Mouse (Mus musculus) CH12.LX (cell line): ENCODE data around the gene Hdac9. TPM values are rescaled to one million over a fixed set of nuclear protein-coding genes. Genes with fewer than 3 reads are reported as not detected.

Experiments
- DNase-seq: peaks from one replicate; pipeline ENCODE4 v3.0.0-alpha.2; 2013; ENCODE audit errors: extremely low read depth
- H3K27ac ChIP-seq: 2 replicates; pipeline ENCODE4 v1.5.1; 2012; ENCODE audit warnings: low read depth, mild to moderate bottlenecking, control low read depth, moderate library complexity; ENCODE audit not compliant: insufficient read depth
- H3K27me3 ChIP-seq: replicated peaks from 2 replicates; pipeline ENCODE3; 2012; ENCODE audit warnings: inconsistent platforms
- H3K36me3 ChIP-seq, 2 experiments: replicated peaks in 1 of 2; 2 replicates each; pipeline versions ENCODE3 to v1.6.1; 2012; ENCODE audit warnings: inconsistent platforms in 1 of 2, low read length in 1 of 2, mild to moderate bottlenecking in 1 of 2, mixed read lengths in 1 of 2, moderate library complexity in 1 of 2; ENCODE audit not compliant: control insufficient read depth in 1 of 2, insufficient read depth in 1 of 2
- H3K4me1 ChIP-seq, 2 experiments: 2 replicates each; pipeline ENCODE4 v1.6.1; 2012; ENCODE audit warnings: inconsistent platforms in 1 of 2, moderate library complexity in 1 of 2; ENCODE audit not compliant: insufficient read depth in 2 of 2, control insufficient read depth in 1 of 2
- H3K4me2 ChIP-seq: 2 replicates; pipeline ENCODE4 v1.6.1; 2012; ENCODE audit warnings: low read depth, mild to moderate bottlenecking, control low read depth; ENCODE audit not compliant: poor library complexity, insufficient read depth, severe bottlenecking
- H3K4me3 ChIP-seq, 3 experiments: fragments of 150-350 bp in 1 of 3; sonication (generic) in 1 of 3; replicated peaks in 1 of 3; 2 replicates each; pipeline versions ENCODE3 to v1.5.1; 2011 to 2012; ENCODE audit warnings: low read depth in 2 of 3, low read length in 2 of 3, mild to moderate bottlenecking in 2 of 3, moderate library complexity in 2 of 3, control low read depth in 1 of 3, improper control_type of control experiment in 1 of 3, inconsistent platforms in 1 of 3, mixed read lengths in 1 of 3; ENCODE audit not compliant: poor library complexity in 1 of 3
- H3K79me2 ChIP-seq: replicated peaks from 2 replicates; pipeline ENCODE4 v1.6.1; 2012; ENCODE audit warnings: mild to moderate bottlenecking, moderate library complexity; ENCODE audit not compliant: control insufficient read depth, poor library complexity, insufficient read depth, severe bottlenecking; ENCODE audit errors: extremely low read depth
- H3K9ac ChIP-seq: 2 replicates; pipeline ENCODE4 v1.6.1; 2012; ENCODE audit warnings: low read depth, mild to moderate bottlenecking, control low read depth, moderate library complexity; ENCODE audit not compliant: insufficient read depth
- H3K9me3 ChIP-seq: replicated peaks from 2 replicates; pipeline ENCODE3; 2012; ENCODE audit warnings: low read length, inconsistent platforms, mixed read lengths
- BHLHE40 ChIP-seq: IDR thresholded peaks from 2 replicates; pipeline ENCODE4 v1.6.1; 2011; ENCODE audit warnings: mild to moderate bottlenecking, low read depth, low read length, improper control_type of control experiment
- CHD1 ChIP-seq: IDR thresholded peaks from 2 replicates; pipeline ENCODE4 v1.6.1; 2012; ENCODE audit warnings: low read depth, low read length, improper control_type of control experiment, inconsistent platforms
- CTCF ChIP-seq, 2 experiments: IDR thresholded peaks in 1 of 2; conservative IDR thresholded peaks in 1 of 2; 2 replicates each; pipeline ENCODE4 v1.5.1; 2011 to 2012; ENCODE audit warnings: low read depth in 2 of 2, low read length in 2 of 2, improper control_type of control experiment in 1 of 2, inconsistent platforms in 1 of 2, mild to moderate bottlenecking in 1 of 2, moderate library complexity in 1 of 2
- E2F4 ChIP-seq: IDR thresholded peaks from 2 replicates; pipeline ENCODE4 v1.6.1; 2011; ENCODE audit warnings: low read depth, low read length, improper control_type of control experiment; ENCODE audit not compliant: insufficient replicate concordance
- EP300 ChIP-seq: IDR thresholded peaks from 2 replicates; pipeline ENCODE4 v1.6.1; 2011; ENCODE audit warnings: low read length, improper control_type of control experiment
- GABPA ChIP-seq: IDR thresholded peaks from 2 replicates; pipeline ENCODE4 v1.6.1; 2012; ENCODE audit warnings: low read depth, low read length, improper control_type of control experiment, inconsistent platforms; ENCODE audit not compliant: insufficient replicate concordance
- HCFC1 ChIP-seq: IDR thresholded peaks from 2 replicates; pipeline ENCODE4 v1.6.1; 2012; ENCODE audit warnings: low read depth, mild to moderate bottlenecking, inconsistent platforms, low read length, improper control_type of control experiment
- IRF4 ChIP-seq: IDR thresholded peaks from 2 replicates; pipeline ENCODE4 v1.6.1; 2014; ENCODE audit warnings: low read depth, mild to moderate bottlenecking, inconsistent platforms, low read length, improper control_type of control experiment
- JUN ChIP-seq: IDR thresholded peaks from 2 replicates; pipeline ENCODE4 v1.6.1; 2011; ENCODE audit warnings: low read depth, mild to moderate bottlenecking, low read length, improper control_type of control experiment, moderate library complexity; ENCODE audit not compliant: insufficient read depth
- JUND ChIP-seq: conservative IDR thresholded peaks from 2 replicates; pipeline ENCODE4 v1.6.1; 2011; ENCODE audit warnings: low read depth, low read length, improper control_type of control experiment
- KAT2A ChIP-seq: IDR thresholded peaks from 2 replicates; pipeline ENCODE4 v1.6.1; 2012; ENCODE audit warnings: low read length, improper control_type of control experiment, inconsistent platforms; ENCODE audit not compliant: insufficient replicate concordance
- MAX ChIP-seq: IDR thresholded peaks from 2 replicates; pipeline ENCODE4 v1.6.1; 2011; ENCODE audit warnings: low read length, improper control_type of control experiment
- MAZ ChIP-seq: IDR thresholded peaks from 2 replicates; pipeline ENCODE4 v1.6.1; 2012; ENCODE audit warnings: low read depth, mild to moderate bottlenecking, inconsistent platforms, low read length, improper control_type of control experiment, moderate library complexity
- MEF2A ChIP-seq: IDR thresholded peaks from 2 replicates; pipeline ENCODE4 v1.6.1; 2014; ENCODE audit warnings: low read depth, mild to moderate bottlenecking, inconsistent platforms, low read length, improper control_type of control experiment, borderline replicate concordance
- MYC ChIP-seq: IDR thresholded peaks from 2 replicates; pipeline ENCODE4 v1.6.1; 2011; ENCODE audit warnings: low read depth, mild to moderate bottlenecking, improper control_type of control experiment, low read length
- NELFE ChIP-seq: IDR thresholded peaks from 2 replicates; pipeline ENCODE4 v1.6.1; 2011; ENCODE audit warnings: low read depth, low read length, improper control_type of control experiment
- PAX5 ChIP-seq: IDR thresholded peaks from 2 replicates; pipeline ENCODE4 v1.6.1; 2012; ENCODE audit warnings: low read length, inconsistent platforms, mixed read lengths
- POLR2A ChIP-seq: IDR thresholded peaks from 2 replicates; pipeline ENCODE4 v1.6.1; 2011; ENCODE audit warnings: low read depth, mild to moderate bottlenecking, improper control_type of control experiment, low read length
- RAD21 ChIP-seq: IDR thresholded peaks from 2 replicates; pipeline ENCODE4 v1.6.1; 2011; ENCODE audit warnings: low read depth, mild to moderate bottlenecking, low read length, improper control_type of control experiment, moderate library complexity
- TBP ChIP-seq: conservative IDR thresholded peaks from 2 replicates; pipeline ENCODE4 v1.6.1; 2011; ENCODE audit warnings: low read depth, low read length, improper control_type of control experiment
- TCF12 ChIP-seq: IDR thresholded peaks from 2 replicates; pipeline ENCODE4 v1.6.1; 2014; ENCODE audit warnings: low read depth, mild to moderate bottlenecking, inconsistent platforms, low read length, improper control_type of control experiment
- UBTF ChIP-seq: IDR thresholded peaks from 2 replicates; pipeline ENCODE4 v1.6.1; 2012; ENCODE audit warnings: low read depth, mild to moderate bottlenecking, inconsistent platforms, low read length, improper control_type of control experiment, moderate library complexity
- USF1 ChIP-seq: IDR thresholded peaks from 2 replicates; pipeline ENCODE4 v1.6.1; 2014; ENCODE audit warnings: low read depth, mild to moderate bottlenecking, inconsistent platforms, low read length, improper control_type of control experiment
- ZKSCAN1 ChIP-seq: IDR thresholded peaks from 2 replicates; pipeline ENCODE4 v1.6.1; 2012; ENCODE audit warnings: low read depth, inconsistent platforms, low read length, improper control_type of control experiment, borderline replicate concordance
- ZNF384 ChIP-seq: IDR thresholded peaks from 2 replicates; pipeline ENCODE4 v1.6.1; 2012; ENCODE audit warnings: low read depth, low read length, improper control_type of control experiment, inconsistent platforms
- dilution Hi-C: fragments of 300-500 bp; cut with MboI; formaldehyde crosslinking; loops from 2 replicates; pipeline ENCODE4 v1.14.3; 2020; ENCODE audit warnings: low sequenced_read_pairs; ENCODE audit not compliant: extremely low pct_unique_long_range_greater_than_20kb, extremely low pct_ligation_motif_present
- in situ Hi-C: fragments of 300-500 bp; cut with MboI; formaldehyde crosslinking; loops from 3 replicates; pipeline ENCODE4 v1.14.3; 2019; ENCODE audit warnings: low sequenced_read_pairs, low pct_ligation_motif_present, low pct_unique_long_range_greater_than_20kb, mixed read lengths
- polyA plus RNA-seq: library from polyadenylated mRNA; unstranded; fragments of >175 nt; gene quantifications from 2 replicates; pipeline ENCODE4 v1.2.1, GENCODE M21; 2012; ENCODE audit warnings: low read depth; ENCODE audit not compliant: insufficient read length
- total RNA-seq, 2 experiments: library from RNA; depleted of rRNA; stranded (reverse); fragments of 300-350 nt in 1 of 2; fragments of >200 nt in 1 of 2; gene quantifications; 2 replicates each; pipeline ENCODE4 v1.2.3; 2012 to 2014

The Hdac9 gene
- total and polyA plus RNA-seq, 3 experiments: 0.04 to 0.38 (median 0.17) TPM

- no peak overlapping the region for H3K4me3 ChIP-seq
- in situ Hi-C loops: no loop called here
- no peak overlapping the region for H3K9ac ChIP-seq
- no peaks in the 10 kb centered on the region for H3K27me3 ChIP-seq
- no peak overlapping the region for H3K4me2 ChIP-seq
- TF ChIP-seq MAX (no peak), GABPA (no peak), JUN (no peak), MAZ (no peak), USF1 (no peak), KAT2A (no peak), ZKSCAN1 (no peak), UBTF (no peak), MYC (no peak), PAX5 (no peak), CHD1 (no peak), RAD21 (no peak), IRF4 (no peak), HCFC1 (no peak), POLR2A (no peak), ZNF384 (no peak), MEF2A (no peak), TBP (no peak), E2F4 (no peak), JUND (no peak)
- no peaks in the 10 kb centered on the region for H3K36me3 ChIP-seq
- dilution Hi-C loops: no loop called here
- H3K9me3 ChIP-seq: no peaks in the 10 kb centered on the region
- H3K27ac ChIP-seq: no peak overlapping the region
- no peaks in the 10 kb centered on the region for H3K4me1 ChIP-seq
- H3K79me2 ChIP-seq: no peaks in the 10 kb centered on the region
- no peak for DNase-seq
Measured at GRCm38 (mm10) chr12:34092953-34093352, 823.9 kb downstream of the Hdac9 start.

DNA sequence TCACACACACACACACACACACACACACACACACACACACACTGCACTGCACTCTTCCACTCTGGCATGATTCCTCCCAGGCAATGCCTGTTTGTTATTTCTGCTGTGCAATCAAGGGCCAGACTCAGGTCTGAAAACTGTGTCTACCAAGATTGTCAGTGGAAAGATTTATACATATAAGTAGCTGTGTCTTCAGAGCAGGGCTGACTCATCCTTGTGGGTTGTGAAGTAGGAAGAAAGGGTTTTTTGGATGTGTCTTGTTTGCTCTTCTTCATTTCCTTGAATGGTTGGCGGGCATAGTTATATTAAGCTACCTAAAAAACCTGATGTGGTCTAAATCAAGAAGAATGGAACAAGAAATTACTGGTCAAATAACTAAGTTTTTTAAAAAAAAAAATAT lies 825.0 kb downstream of the Hdac9 start:
- Histone ChIP-seq H3K4me2 (no peak overlapping the region), H3K9ac (no peak overlapping the region), H3K36me3 (no peaks in the 10 kb centered on the region), H3K27me3 (no peaks in the 10 kb centered on the region), H3K79me2 (no peaks in the 10 kb centered on the region), H3K4me3 (no peak overlapping the region), H3K4me1 (no peaks in the 10 kb centered on the region), H3K27ac (no peak overlapping the region), H3K9me3 (no peaks in the 10 kb centered on the region)
- in situ Hi-C loops: no loop called here
- DNase-seq: no peak
- dilution Hi-C loops: no loop called here
- no peak for TF ChIP-seq CTCF (conservative IDR thresholded peaks at IDR 0.05 in 1 of 2, IDR thresholded peaks at IDR 0.05 in 1 of 2; ENCODE audit: low read depth in 2 of 2, low read length in 2 of 2)
- no peak for TF ChIP-seq NELFE
- no peak for TF ChIP-seq EP300
- no peak for TF ChIP-seq KAT2A
- TF ChIP-seq ZKSCAN1: no peak
- no peak for TF ChIP-seq GABPA
- TF ChIP-seq MAZ: no peak
- no peak for TF ChIP-seq TCF12
- no peak for TF ChIP-seq E2F4
- TF ChIP-seq BHLHE40: no peak
